Mouse (Mus musculus): ENCODE results near the gene Rnasek.

Rnasek gene

GRCm38 (mm10) chr11:70236717-70237116 is 2.9 kb downstream of the Rnasek start:
- DNase-seq (ENCODE audit: low spot score): no peak

GRCm38 (mm10) chr11:70235254-70235900 is 4.3 kb downstream of the Rnasek start:
- no peak for DNase-seq (ENCODE audit: low spot score)

GRCm38 (mm10) chr11:70234497-70234896 is 5.1 kb downstream of the Rnasek start:
- DNase-seq (ENCODE audit: low spot score): no peak

- no peak for DNase-seq (ENCODE audit: low spot score)
These were observed 5.6 kb downstream of the Rnasek start for GRCm38 (mm10) chr11:70234037-70234436.

- no peak for DNase-seq (ENCODE audit: low spot score)
These were observed 6.6 kb downstream of the Rnasek start for GRCm38 (mm10) chr11:70233016-70233415.

GRCm38 (mm10) chr11:70232546-70232945 is 7.1 kb downstream of the Rnasek start:
- no peak for DNase-seq (ENCODE audit: low spot score)

- DNase-seq (ENCODE audit: low spot score): peak; percentile 88
These were observed 9.4 kb downstream of the Rnasek start for GRCm38 (mm10) chr11:70230239-70230727.

GRCm38 (mm10) chr11:70229260-70230010 is 10.2 kb downstream of the Rnasek start, which contains the start of gene Bcl6b:
Gene Bcl6b, minus strand, starts transcription at chr11:70229798.
- no peak for DNase-seq (ENCODE audit: low spot score)

GRCm38 (mm10) chr11:70228828-70229227 is 10.8 kb downstream of the Rnasek start:
- peak; percentile 76 for DNase-seq (ENCODE audit: low spot score)

GRCm38 (mm10) chr11:70227661-70228245 is 11.9 kb downstream of the Rnasek start:
- DNase-seq (ENCODE audit: low spot score): no peak

- no peak for DNase-seq (ENCODE audit: low spot score)
These were observed 12.5 kb downstream of the Rnasek start for GRCm38 (mm10) chr11:70227126-70227525.

- DNase-seq (ENCODE audit: low spot score): no peak
These were observed 13.1 kb downstream of the Rnasek start for GRCm38 (mm10) chr11:70226602-70226890.

GRCm38 (mm10) chr11:70225798-70226601 is 13.6 kb downstream of the Rnasek start:
- no peak for DNase-seq (ENCODE audit: low spot score)

- no peak for DNase-seq (ENCODE audit: low spot score)
These were observed 15.9 kb downstream of the Rnasek start for GRCm38 (mm10) chr11:70223724-70224123.

- DNase-seq (ENCODE audit: low spot score): no peak
These were observed 17.8 kb downstream of the Rnasek start for GRCm38 (mm10) chr11:70221603-70222500.

- DNase-seq (ENCODE audit: low spot score): peak; percentile 85
These were observed 18.7 kb downstream of the Rnasek start, which contains the start of gene Slc16a13 for GRCm38 (mm10) chr11:70220731-70221602. Gene Slc16a13, minus strand, starts transcription at chr11:70221064.

GRCm38 (mm10) chr11:70220323-70220722 is 19.3 kb downstream of the Rnasek start:
- no peak for DNase-seq (ENCODE audit: low spot score)

GRCm38 (mm10) chr11:70219873-70220272 is 19.8 kb downstream of the Rnasek start:
- no peak for DNase-seq (ENCODE audit: low spot score)

GRCm38 (mm10) chr11:70218741-70219470 is 20.7 kb downstream of the Rnasek start:
- DNase-seq (ENCODE audit: low spot score): no peak
